Mouse (Mus musculus) embryonic fibroblast, embryonic 13.5 days (primary cell): Measurements from ENCODE around the gene Map3k1.
A peak's percentile ranks its signal among the peaks of the same experiment; 100 is the strongest.

Experiments used
- CTCF ChIP-seq: IDR thresholded peaks from 2 replicates; pipeline ENCODE4 v1.5.1; 2011; ENCODE audit warnings: mild to moderate bottlenecking, control low read depth, low read length, moderate library complexity, borderline replicate concordance; ENCODE audit not compliant: insufficient read depth
- POLR2A ChIP-seq: IDR thresholded peaks from 2 replicates; pipeline ENCODE4 v1.6.1; 2011; ENCODE audit warnings: low read depth, mild to moderate bottlenecking, control low read depth, low read length, moderate library complexity

DNA sequence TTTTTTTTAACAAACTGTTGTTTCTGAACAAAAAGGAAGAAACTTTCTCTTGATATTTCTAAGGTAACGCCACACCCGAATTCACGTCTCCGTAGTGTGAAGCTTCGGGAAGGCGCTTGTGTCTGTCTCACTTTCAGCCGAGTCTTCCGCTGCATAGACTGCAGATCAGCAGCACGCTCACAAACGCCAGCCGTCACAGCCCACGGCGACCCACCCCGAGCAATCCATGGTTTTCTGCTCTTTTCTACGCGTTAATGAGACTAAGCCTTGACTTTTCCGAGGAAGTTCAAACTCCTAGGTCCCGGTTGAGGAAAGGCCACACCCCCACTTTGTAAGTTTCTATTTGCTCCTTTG, 84.0 kb downstream of the Map3k1 start:
- peak; percentile 58 for TF ChIP-seq POLR2A
- no peak for TF ChIP-seq CTCF
